Mouse (Mus musculus): ENCODE results near the gene Stpg3.

Gene Stpg3

GRCm38 (mm10) chr2:25210686-25211085 is 3.8 kb downstream of the Stpg3 start:
- DNase-seq (ENCODE audit: low read depth, low spot score): no peak

- DNase-seq (ENCODE audit: low read depth, low spot score): no peak
Observed at GRCm38 (mm10) chr2:25207593-25207992, 6.8 kb downstream of the Stpg3 start.

GRCm38 (mm10) chr2:25203631-25204214 is 10.7 kb downstream of the Stpg3 start:
- DNase-seq (ENCODE audit: low read depth, low spot score): no peak

- DNase-seq (ENCODE audit: low read depth, low spot score): no peak
Observed at GRCm38 (mm10) chr2:25200631-25201030, 13.8 kb downstream of the Stpg3 start.

- DNase-seq (ENCODE audit: low read depth, low spot score): no peak
Observed at GRCm38 (mm10) chr2:25197946-25198345, 16.5 kb downstream of the Stpg3 start.

GRCm38 (mm10) chr2:25197191-25197590 is 17.2 kb downstream of the Stpg3 start:
- no peak for DNase-seq (ENCODE audit: low read depth, low spot score)

- DNase-seq (ENCODE audit: low read depth, low spot score): no peak
Observed at GRCm38 (mm10) chr2:25196172-25196954, 18.1 kb downstream of the Stpg3 start, which contains the start of gene Tor4a. Tor4a (minus strand) TSS chr2:25196886.

GRCm38 (mm10) chr2:25195211-25196156 is 19.0 kb downstream of the Stpg3 start:
- DNase-seq (ENCODE audit: low read depth, low spot score): no peak

- DNase-seq (ENCODE audit: low read depth, low spot score): no peak
Observed at GRCm38 (mm10) chr2:25194486-25195171, 19.8 kb downstream of the Stpg3 start.

- no peak for DNase-seq (ENCODE audit: low read depth, low spot score)
Observed at GRCm38 (mm10) chr2:25194006-25194405, 20.4 kb downstream of the Stpg3 start.

GRCm38 (mm10) chr2:25193330-25193770 is 21.1 kb downstream of the Stpg3 start:
- DNase-seq (ENCODE audit: low read depth, low spot score): peak; percentile 93

- DNase-seq (ENCODE audit: low read depth, low spot score): no peak
Observed at GRCm38 (mm10) chr2:25187841-25188240, 26.6 kb downstream of the Stpg3 start.

GRCm38 (mm10) chr2:25186575-25186930 is 27.9 kb downstream of the Stpg3 start:
- no peak for DNase-seq (ENCODE audit: low read depth, low spot score)

GRCm38 (mm10) chr2:25185625-25186574 is 28.5 kb downstream of the Stpg3 start:
- peak; percentile 16 for DNase-seq (ENCODE audit: low read depth, low spot score)

- DNase-seq (ENCODE audit: low read depth, low spot score): no peak
Observed at GRCm38 (mm10) chr2:25184496-25184895, 29.9 kb downstream of the Stpg3 start.

- no peak for DNase-seq (ENCODE audit: low read depth, low spot score)
Observed at GRCm38 (mm10) chr2:25183336-25183735, 31.1 kb downstream of the Stpg3 start.

GRCm38 (mm10) chr2:25182664-25183063 is 31.8 kb downstream of the Stpg3 start:
- peak; percentile 15 for DNase-seq (ENCODE audit: low read depth, low spot score)

GRCm38 (mm10) chr2:25181891-25182397 is 32.5 kb downstream of the Stpg3 start:
- DNase-seq (ENCODE audit: low read depth, low spot score): no peak

- DNase-seq (ENCODE audit: low read depth, low spot score): peak; percentile 56
Observed at GRCm38 (mm10) chr2:25180973-25181890, 33.2 kb downstream of the Stpg3 start.
